Mouse (Mus musculus): ENCODE data around the gene Gm20388. TPM values are rescaled to one million over a fixed set of nuclear protein-coding genes. Genes with fewer than 3 reads are reported as not detected.

The Gm20388 gene
- polyA plus RNA-seq, 1 experiment from 2014 or later = not detected

GRCm38 (mm10) chr8:121075936-121076335 lies 1165.3 kb downstream of the Gm20388 start:
- Histone ChIP-seq H3K4me1 (replicated peaks) (peaks cover 15% of the 10 kb centered on the region), H3K9me3 (replicated peaks) (no peaks in the 10 kb centered on the region), H3K4me3 (no peak overlapping the region), H3K27me3 (peaks cover 99% of the 10 kb centered on the region), H3K4me2 (no peak overlapping the region), H3K27ac (no peak overlapping the region), H3K36me3 (no peaks in the 10 kb centered on the region), H3K9ac (no peak overlapping the region)
- ATAC-seq (replicated peaks; ENCODE audit: insufficient number of reproducible peaks, insufficient read depth, low FRiP score, low read depth) = no peak
- 5% methylated on average over 13 of the region's 13 CpGs for WGBS

- no peak overlapping the region for H3K4me2 ChIP-seq
- WGBS = 27% methylated on average over 7 of the region's 7 CpGs
- ATAC-seq (replicated peaks; ENCODE audit: insufficient number of reproducible peaks, insufficient read depth, low FRiP score, low read depth) = no peak
- no peak overlapping the region for H3K27ac ChIP-seq
- H3K9ac ChIP-seq = no peak overlapping the region
- H3K27me3 ChIP-seq = peaks cover 99% of the 10 kb centered on the region
- H3K4me3 ChIP-seq = no peak overlapping the region
- H3K4me1 ChIP-seq (replicated peaks) = peaks cover 15% of the 10 kb centered on the region
- H3K36me3 ChIP-seq = no peaks in the 10 kb centered on the region
- no peaks in the 10 kb centered on the region for H3K9me3 ChIP-seq (replicated peaks)
Measured at GRCm38 (mm10) chr8:121076555-121076954, 1165.9 kb downstream of the Gm20388 start.

GRCm38 (mm10) chr8:121078721-121079120 lies 1168.1 kb downstream of the Gm20388 start:
- peaks cover 99% of the 10 kb centered on the region for H3K27me3 ChIP-seq

GRCm38 (mm10) chr8:121079201-121079600 lies 1168.6 kb downstream of the Gm20388 start:
- H3K4me1 ChIP-seq (replicated peaks) = peaks cover 21% of the 10 kb centered on the region
- no peak overlapping the region for H3K4me2 ChIP-seq
- H3K9ac ChIP-seq = no peak overlapping the region
- no peaks in the 10 kb centered on the region for H3K9me3 ChIP-seq (replicated peaks)
- H3K36me3 ChIP-seq = no peaks in the 10 kb centered on the region
- peaks cover 99% of the 10 kb centered on the region for H3K27me3 ChIP-seq
- no peak overlapping the region for H3K27ac ChIP-seq
- ATAC-seq (replicated peaks; ENCODE audit: insufficient number of reproducible peaks, insufficient read depth, low FRiP score, low read depth) = no peak
- WGBS = 6% methylated on average over 7 of the region's 7 CpGs
- H3K4me3 ChIP-seq = no peak overlapping the region

More at GRCm38 (mm10) chr8:121078721-121079120, 1168.1 kb downstream of the Gm20388 start:
- H3K4me3 ChIP-seq = no peak overlapping the region
- no peak for ATAC-seq (replicated peaks; ENCODE audit: insufficient number of reproducible peaks, insufficient read depth, low FRiP score, low read depth)
- WGBS = 11% methylated on average over 14 of the region's 14 CpGs
- H3K9me3 ChIP-seq (replicated peaks) = no peaks in the 10 kb centered on the region
- H3K4me2 ChIP-seq = no peak overlapping the region
- no peaks in the 10 kb centered on the region for H3K36me3 ChIP-seq
- H3K4me1 ChIP-seq (replicated peaks) = peaks cover 20% of the 10 kb centered on the region
- H3K9ac ChIP-seq = no peak overlapping the region
- H3K27ac ChIP-seq = no peak overlapping the region

GRCm38 (mm10) chr8:121079944-121080343 lies 1169.3 kb downstream of the Gm20388 start:
- peaks cover 28% of the 10 kb centered on the region for H3K4me1 ChIP-seq (replicated peaks)
- H3K27me3 ChIP-seq = peaks cover 99% of the 10 kb centered on the region
- no peak overlapping the region for H3K9ac ChIP-seq
- H3K36me3 ChIP-seq = no peaks in the 10 kb centered on the region
- peak overlapping the region; percentile 26; the same call in 1 of the 2 replicates for H3K4me2 ChIP-seq
- 9% methylated on average over 12 of the region's 12 CpGs for WGBS
- H3K4me3 ChIP-seq = no peak overlapping the region; the same call in 1 of the 2 replicates
- no peak overlapping the region for H3K27ac ChIP-seq
- H3K9me3 ChIP-seq (replicated peaks) = no peaks in the 10 kb centered on the region
- ATAC-seq (replicated peaks; ENCODE audit: insufficient number of reproducible peaks, insufficient read depth, low FRiP score, low read depth) = no peak

GRCm38 (mm10) chr8:121080361-121081090 lies 1169.9 kb downstream of the Gm20388 start:
- no peaks in the 10 kb centered on the region for H3K9me3 ChIP-seq (replicated peaks)
- H3K36me3 ChIP-seq = no peaks in the 10 kb centered on the region
- peaks cover 30% of the 10 kb centered on the region for H3K4me1 ChIP-seq (replicated peaks)
- H3K4me2 ChIP-seq = peak overlapping the region; percentile 26; the same call in 1 of the 2 replicates
- under 1% methylated on average over 49 of the region's 49 CpGs for WGBS
- no peak for ATAC-seq (replicated peaks; ENCODE audit: insufficient number of reproducible peaks, insufficient read depth, low FRiP score, low read depth)
- H3K27me3 ChIP-seq = peaks cover 99% of the 10 kb centered on the region
- no peak overlapping the region for H3K9ac ChIP-seq
- peak overlapping the region; percentile 23; the same call in 1 of the 2 replicates for H3K4me3 ChIP-seq
- no peak overlapping the region for H3K27ac ChIP-seq

- Histone ChIP-seq H3K9me3 (replicated peaks) (no peaks in the 10 kb centered on the region), H3K27me3 (peaks cover 99% of the 10 kb centered on the region), H3K4me1 (replicated peaks) (peaks cover 30% of the 10 kb centered on the region), H3K36me3 (no peaks in the 10 kb centered on the region), H3K4me2 (peak overlapping the region; percentile 97; the same call in 1 of the 2 replicates), H3K27ac (no peak overlapping the region), H3K4me3 (no peak overlapping the region; the same call in 1 of the 2 replicates), H3K9ac (no peak overlapping the region)
- ATAC-seq (replicated peaks; ENCODE audit: insufficient number of reproducible peaks, insufficient read depth, low FRiP score, low read depth) = no peak
- 5% methylated on average over 7 of the region's 7 CpGs for WGBS
Measured at GRCm38 (mm10) chr8:121081398-121081797, 1170.8 kb downstream of the Gm20388 start.

GRCm38 (mm10) chr8:121082218-121083092 lies 1171.8 kb downstream of the Gm20388 start:
- Histone ChIP-seq H3K4me2 (peak overlapping the region; percentile 97), H3K9ac (peak overlapping the region; percentile 40; the same call in 1 of the 2 replicates), H3K27ac (peak overlapping the region; percentile 18; the same call in 1 of the 2 replicates), H3K4me3 (peak overlapping the region; percentile 69), H3K4me1 (replicated peaks) (peaks cover 30% of the 10 kb centered on the region), H3K36me3 (no peaks in the 10 kb centered on the region), H3K27me3 (peaks cover 99% of the 10 kb centered on the region), H3K9me3 (replicated peaks) (no peaks in the 10 kb centered on the region)
- ATAC-seq (replicated peaks; ENCODE audit: insufficient number of reproducible peaks, insufficient read depth, low FRiP score, low read depth) = no peak
- 2% methylated on average over 57 of the region's 57 CpGs for WGBS

GRCm38 (mm10) chr8:121083093-121083935 lies 1172.7 kb downstream of the Gm20388 start:
- Histone ChIP-seq H3K9ac (peak overlapping the region; percentile 49), H3K27me3 (peaks cover 100% of the 10 kb centered on the region), H3K4me3 (peak overlapping the region; percentile 69), H3K36me3 (no peaks in the 10 kb centered on the region), H3K9me3 (replicated peaks) (no peaks in the 10 kb centered on the region), H3K4me1 (replicated peaks) (peaks cover 30% of the 10 kb centered on the region), H3K4me2 (peak overlapping the region; percentile 97), H3K27ac (peak overlapping the region; percentile 39; the same call in 1 of the 2 replicates)
- ATAC-seq (replicated peaks; ENCODE audit: insufficient number of reproducible peaks, insufficient read depth, low FRiP score, low read depth) = peak; percentile 77
- under 1% methylated on average over 89 of the region's 89 CpGs for WGBS

GRCm38 (mm10) chr8:121083936-121084209 lies 1173.2 kb downstream of the Gm20388 start:
- Histone ChIP-seq H3K4me2 (peak overlapping the region; percentile 97), H3K9ac (peak overlapping the region; percentile 49; the same call in 1 of the 2 replicates), H3K4me1 (replicated peaks) (peaks cover 30% of the 10 kb centered on the region), H3K27me3 (peaks cover 100% of the 10 kb centered on the region), H3K9me3 (replicated peaks) (no peaks in the 10 kb centered on the region), H3K36me3 (no peaks in the 10 kb centered on the region), H3K4me3 (peak overlapping the region; percentile 69), H3K27ac (peak overlapping the region; percentile 39; the same call in 1 of the 2 replicates)
- 0% methylated on average over 14 of the region's 27 CpGs for WGBS
- peak; percentile 21; the same call in 1 of the 2 replicates for ATAC-seq (replicated peaks; ENCODE audit: insufficient number of reproducible peaks, insufficient read depth, low FRiP score, low read depth)
